Mouse (Mus musculus): ENCODE data around the gene Gmeb1. TPM values are rescaled to one million over a fixed set of nuclear protein-coding genes. Genes with fewer than 3 reads are reported as not detected.
"Not testable (repeated sequence)": the region's sequence is repeated elsewhere in the genome, so short reads cannot be mapped to it uniquely, and the experiment has no call there.

The Gmeb1 gene
- polyA plus RNA-seq, 1 experiment from 2014 or later, result 47.1 TPM

GRCm38 (mm10) chr4:132299849-132300248 lies 38.4 kb upstream of the Gmeb1 start:
- Histone ChIP-seq H3K4me3 (no peak overlapping the region), H3K9ac (no peak overlapping the region), H3K4me1 (replicated peaks) (peaks cover 5% of the 10 kb centered on the region; the same call in 1 of the 2 replicates), H3K27me3 (no peaks in the 10 kb centered on the region), H3K36me3 (0 out of 2 replicates have a peak, but pooled peaks cover 5% of the 10 kb centered on the region), H3K4me2 (no peak overlapping the region), H3K27ac (no peak overlapping the region), H3K9me3 (no peaks in the 10 kb centered on the region)
- ATAC-seq (ENCODE audit: low FRiP score), result no peak
- 97% methylated on average over 1 of the region's 1 CpGs for WGBS

DNA sequence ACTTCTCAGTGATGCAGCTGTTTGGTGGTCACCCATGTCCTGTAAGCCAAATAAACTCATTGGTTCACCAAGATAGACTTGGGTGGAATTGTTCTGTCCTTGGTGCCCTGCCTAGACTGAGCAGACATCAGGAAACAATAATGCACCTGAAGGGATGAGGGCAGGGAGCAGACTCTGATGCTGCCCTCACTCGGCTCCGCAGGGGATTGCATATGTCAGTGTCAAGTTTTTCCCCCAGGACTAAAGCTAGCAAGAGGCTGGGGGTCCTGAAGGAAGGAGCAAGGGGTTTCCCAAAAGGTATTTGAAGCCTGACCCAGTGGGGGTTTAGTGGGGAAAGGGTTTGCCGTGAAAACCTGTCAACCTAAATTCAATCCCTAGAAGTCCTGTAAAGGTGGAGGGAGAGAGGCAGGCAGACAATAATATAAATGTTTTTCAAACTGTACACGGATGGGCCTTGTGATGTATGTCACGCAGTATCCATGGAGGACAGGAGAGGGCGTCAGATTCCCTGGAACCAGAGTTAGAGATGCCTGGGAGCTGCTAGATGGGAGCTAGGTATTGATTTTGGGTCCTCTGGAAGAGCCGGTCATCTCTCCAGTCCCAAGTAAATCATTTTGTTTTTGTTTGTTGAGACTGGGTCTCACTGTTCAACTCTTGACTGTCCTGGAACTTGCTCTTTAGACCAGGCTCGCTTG lies 34.4 kb upstream of the Gmeb1 start:
- H3K36me3 ChIP-seq, result peaks cover 38% of the 10 kb centered on the region
- H3K27ac ChIP-seq, result no peak overlapping the region
- H3K9me3 ChIP-seq, result no peaks in the 10 kb centered on the region
- no peaks in the 10 kb centered on the region for H3K4me1 ChIP-seq (replicated peaks)
- no peaks in the 10 kb centered on the region for H3K27me3 ChIP-seq
- no peak for ATAC-seq (ENCODE audit: low FRiP score)
- H3K4me3 ChIP-seq, result no peak overlapping the region
- 45% methylated on average over 8 of the region's 8 CpGs for WGBS
- H3K9ac ChIP-seq, result no peak overlapping the region; the same call in 1 of the 2 replicates
- no peak overlapping the region for H3K4me2 ChIP-seq

GRCm38 (mm10) chr4:132293682-132294240 lies 32.4 kb upstream of the Gmeb1 start:
- 0 out of 2 replicates have a peak overlapping the region, but pooled peaks have one; percentile 29 for H3K9ac ChIP-seq
- peaks cover 53% of the 10 kb centered on the region for H3K36me3 ChIP-seq
- no peak overlapping the region for H3K4me3 ChIP-seq
- H3K27me3 ChIP-seq, result no peaks in the 10 kb centered on the region
- no peak overlapping the region for H3K4me2 ChIP-seq
- H3K27ac ChIP-seq, result no peak overlapping the region
- no peaks in the 10 kb centered on the region for H3K4me1 ChIP-seq (replicated peaks)
- ATAC-seq (ENCODE audit: low FRiP score), result no peak
- H3K9me3 ChIP-seq, result no peaks in the 10 kb centered on the region
- 87% methylated on average over 7 of the region's 7 CpGs for WGBS

DNA sequence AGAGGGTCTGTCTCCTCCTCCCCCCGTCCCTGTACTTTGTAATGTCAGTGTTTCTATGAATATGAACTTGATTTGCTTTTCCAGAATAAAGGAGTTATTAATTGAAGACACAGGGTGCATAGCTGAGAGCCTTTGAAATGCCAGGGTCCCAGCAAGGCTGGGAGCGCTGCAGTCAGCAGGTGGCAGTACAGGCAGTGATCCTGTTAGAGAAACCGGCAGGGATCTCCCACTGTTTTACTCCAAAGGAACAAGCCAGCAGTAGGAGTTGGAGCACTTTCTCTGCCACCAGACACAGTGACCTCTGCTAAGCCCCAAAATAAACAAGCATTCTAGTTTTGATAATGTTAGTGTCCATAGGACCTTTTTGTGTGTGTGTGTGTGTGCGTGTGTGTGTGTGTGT lies 31.6 kb upstream of the Gmeb1 start:
- no peaks in the 10 kb centered on the region for H3K27me3 ChIP-seq
- no peaks in the 10 kb centered on the region for H3K9me3 ChIP-seq
- H3K4me2 ChIP-seq, result no peak overlapping the region
- no peak overlapping the region for H3K27ac ChIP-seq
- H3K4me1 ChIP-seq (replicated peaks), result no peaks in the 10 kb centered on the region
- H3K4me3 ChIP-seq, result no peak overlapping the region
- no peak for ATAC-seq (ENCODE audit: low FRiP score)
- H3K9ac ChIP-seq, result no peak overlapping the region
- H3K36me3 ChIP-seq, result peaks cover 53% of the 10 kb centered on the region
- 43% methylated on average over 4 of the region's 4 CpGs for WGBS

DNA sequence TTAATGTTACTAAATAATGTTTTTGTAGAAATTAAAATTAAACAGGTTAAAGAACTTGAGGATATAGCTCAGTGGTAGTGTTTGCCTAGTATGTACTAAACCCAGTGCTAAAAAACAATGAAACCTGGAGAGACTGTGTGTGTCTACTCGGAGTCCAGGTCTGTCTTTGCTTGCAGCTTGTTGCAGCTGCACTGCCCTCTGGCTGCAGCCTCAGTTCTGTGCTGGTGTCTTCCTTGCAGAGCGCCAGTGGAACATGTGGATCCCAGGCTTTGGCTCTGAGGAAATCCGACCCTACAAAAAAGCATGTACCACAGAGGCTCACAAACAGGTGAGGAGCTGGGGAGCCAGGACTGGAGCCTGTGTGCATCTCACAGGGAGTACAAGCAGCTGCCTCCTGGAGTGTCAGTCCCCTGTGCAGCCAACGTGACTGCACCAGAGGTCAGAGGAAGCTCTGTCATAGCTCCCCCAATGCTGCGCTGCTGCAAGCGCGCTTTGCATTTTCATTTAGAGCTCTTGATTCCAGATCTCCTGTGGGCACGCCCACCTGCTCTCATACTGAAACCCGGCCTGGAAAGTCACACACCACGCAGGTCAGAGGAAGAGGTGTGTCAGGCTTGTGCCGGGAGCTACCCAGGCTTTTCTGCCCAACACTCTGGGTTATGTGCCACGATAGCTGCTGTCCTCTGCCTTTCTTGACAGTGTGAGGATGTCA lies 30.4 kb upstream of the Gmeb1 start:
- Histone ChIP-seq H3K4me1 (replicated peaks) (no peaks in the 10 kb centered on the region), H3K9ac (no peak overlapping the region), H3K27me3 (no peaks in the 10 kb centered on the region), H3K4me2 (no peak overlapping the region), H3K9me3 (no peaks in the 10 kb centered on the region), H3K4me3 (no peak overlapping the region), H3K36me3 (peaks cover 59% of the 10 kb centered on the region), H3K27ac (no peak overlapping the region)
- no peak for ATAC-seq (ENCODE audit: low FRiP score)
- WGBS, result 86% methylated on average over 12 of the region's 12 CpGs

DNA sequence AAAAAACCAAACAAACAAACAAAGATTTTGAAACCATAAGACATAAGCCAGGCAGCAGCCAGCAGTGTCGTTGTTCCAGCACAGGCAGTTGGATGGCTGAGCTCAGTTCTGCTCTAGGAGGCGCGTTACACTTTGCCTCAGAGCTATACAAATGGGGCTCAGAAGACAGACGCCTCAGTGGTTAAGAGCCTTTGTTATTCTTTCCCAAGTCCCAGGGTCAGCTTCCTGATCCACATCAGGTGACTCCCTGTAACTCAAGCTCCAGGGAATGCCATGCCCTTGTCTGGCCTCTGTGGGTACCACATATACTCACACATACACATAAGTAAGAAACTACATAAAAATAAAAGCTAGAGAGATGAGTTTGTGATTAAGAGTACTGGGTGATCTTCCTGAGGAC lies 29.7 kb upstream of the Gmeb1 start:
- Histone ChIP-seq H3K4me3 (no peak overlapping the region), H3K4me1 (replicated peaks) (no peaks in the 10 kb centered on the region), H3K27ac (no peak overlapping the region), H3K4me2 (no peak overlapping the region), H3K27me3 (no peaks in the 10 kb centered on the region), H3K9me3 (no peaks in the 10 kb centered on the region), H3K9ac (no peak overlapping the region), H3K36me3 (peaks cover 65% of the 10 kb centered on the region)
- 91% methylated on average over 4 of the region's 4 CpGs for WGBS
- ATAC-seq (ENCODE audit: low FRiP score), result no peak

GRCm38 (mm10) chr4:132288840-132289239 lies 27.4 kb upstream of the Gmeb1 start:
- not testable (repeated sequence) for ATAC-seq (ENCODE audit: low FRiP score); H3K4me1 ChIP-seq (replicated peaks); H3K9ac ChIP-seq; H3K27ac ChIP-seq; H3K4me3 ChIP-seq; H3K9me3 ChIP-seq; H3K4me2 ChIP-seq; H3K27me3 ChIP-seq
- whole genome bisulfite sequencing, result 85% methylated on average over 2 of the region's 5 CpGs
- H3K36me3 ChIP-seq, result peaks cover 72% of the 10 kb centered on the region

DNA sequence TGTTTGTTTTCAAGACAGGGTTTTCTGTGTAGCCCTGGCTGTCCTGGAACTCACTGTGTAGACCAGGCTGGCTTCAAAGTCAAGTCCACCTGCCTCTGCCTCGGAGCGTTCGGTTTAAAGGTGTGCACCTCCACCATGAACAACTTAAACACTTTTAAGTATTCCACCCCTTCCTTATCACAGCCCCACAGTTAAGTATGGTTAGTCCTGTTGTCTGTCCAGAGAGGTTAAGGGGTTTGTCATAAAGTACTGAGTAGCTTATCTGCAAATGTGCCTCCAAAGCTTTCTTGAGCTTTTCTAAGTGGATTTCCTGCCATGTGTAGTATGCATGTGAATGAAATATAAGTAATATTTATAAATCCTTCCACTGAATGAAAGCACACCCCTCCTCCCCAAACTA lies 14.5 kb upstream of the Gmeb1 start:
- H3K36me3 ChIP-seq, result peaks cover 7% of the 10 kb centered on the region
- peak overlapping the region; percentile 23; the same call in 1 of the 2 replicates for H3K4me2 ChIP-seq
- H3K9ac ChIP-seq, result peak overlapping the region; percentile 53; the same call in 1 of the 2 replicates
- no peak for ATAC-seq (ENCODE audit: low FRiP score)
- no peaks in the 10 kb centered on the region for H3K27me3 ChIP-seq
- H3K27ac ChIP-seq, result no peak overlapping the region
- H3K4me3 ChIP-seq, result no peak overlapping the region
- peaks cover 24% of the 10 kb centered on the region for H3K4me1 ChIP-seq (replicated peaks)
- no peaks in the 10 kb centered on the region for H3K9me3 ChIP-seq
- WGBS, result 87% methylated on average over 3 of the region's 3 CpGs

DNA sequence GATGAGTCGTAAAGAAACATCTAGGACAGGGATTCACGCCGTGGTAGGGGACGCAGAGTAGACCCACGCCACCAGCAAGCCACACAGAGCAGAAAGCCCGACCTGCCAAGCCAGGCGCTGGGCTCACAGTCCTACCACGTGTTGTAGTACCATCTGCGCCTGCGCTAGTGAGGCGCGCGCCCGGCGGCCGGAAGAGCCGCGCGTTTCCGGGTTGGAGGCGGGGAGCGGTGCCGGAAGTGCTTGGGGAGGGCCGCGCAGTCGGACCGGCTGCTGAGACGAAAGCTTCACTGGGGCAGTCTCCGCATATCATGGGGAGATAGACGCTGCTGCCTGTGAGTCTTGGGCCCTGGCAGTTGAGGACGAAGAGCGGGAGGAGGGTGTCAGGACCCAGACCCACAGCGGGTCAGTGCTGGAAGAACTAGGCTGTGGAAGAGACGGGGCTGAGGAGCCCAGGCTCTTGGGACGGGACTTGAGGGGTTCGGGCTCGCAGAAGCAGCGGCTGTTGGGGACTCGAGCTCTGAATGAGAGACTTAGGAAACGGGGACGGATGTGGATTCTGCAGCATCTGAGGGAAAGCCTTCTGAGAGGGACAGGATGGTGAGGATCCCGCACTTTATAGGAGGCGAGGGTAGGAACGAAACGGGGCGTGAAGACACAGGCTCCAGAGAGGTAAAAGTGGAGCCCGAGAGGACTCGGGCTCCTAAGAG lies 12.9 kb upstream of the Gmeb1 start, which contains the start of gene Taf12:
Taf12 (plus strand) TSS at position 220 of the 707 bp plus-strand sequence.
- Histone ChIP-seq H3K4me1 (replicated peaks) (peaks cover 28% of the 10 kb centered on the region), H3K4me3 (peak within 1 kb of the TSS; percentile 84), H3K27ac (peak within 1 kb of the TSS; percentile 94), H3K9me3 (no peaks in the 10 kb centered on the region), H3K27me3 (no peaks in the 10 kb centered on the region), H3K36me3 (peaks cover 3% of the 10 kb centered on the region; the same call in 1 of the 2 replicates), H3K9ac (peak within 1 kb of the TSS; percentile 92), H3K4me2 (peak within 1 kb of the TSS; percentile 92)
- peak; percentile 90 for ATAC-seq (ENCODE audit: low FRiP score)
- under 1% methylated on average over 48 of the region's 48 CpGs for whole genome bisulfite sequencing

DNA sequence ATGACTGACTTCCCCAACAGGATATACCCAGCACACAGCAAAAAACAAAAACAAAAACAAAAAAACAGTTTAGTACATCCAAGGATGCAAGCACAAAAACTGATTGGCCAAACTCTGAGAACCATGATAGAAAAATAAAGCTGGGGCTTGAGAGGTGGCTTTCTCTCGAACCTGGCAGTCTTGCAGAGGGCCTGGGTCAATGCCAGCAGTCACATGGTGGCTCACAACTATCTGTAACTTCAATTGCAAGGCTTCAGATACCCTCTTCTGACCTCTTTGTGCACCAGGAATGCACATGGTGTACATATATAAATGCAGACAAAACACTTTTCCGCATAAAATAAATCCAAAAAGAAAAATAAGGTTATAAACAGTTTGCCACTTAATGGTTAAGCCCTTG lies 11.8 kb upstream of the Gmeb1 start:
- H3K9ac ChIP-seq, result peak overlapping the region; percentile 92
- H3K9me3 ChIP-seq, result no peaks in the 10 kb centered on the region
- peak overlapping the region; percentile 84 for H3K4me3 ChIP-seq
- peaks cover 28% of the 10 kb centered on the region for H3K4me1 ChIP-seq (replicated peaks)
- peak overlapping the region; percentile 92 for H3K4me2 ChIP-seq
- H3K27me3 ChIP-seq, result no peaks in the 10 kb centered on the region
- WGBS, result 66% methylated on average over 2 of the region's 2 CpGs
- H3K36me3 ChIP-seq, result peaks cover 3% of the 10 kb centered on the region; the same call in 1 of the 2 replicates
- no peak for ATAC-seq (ENCODE audit: low FRiP score)
- no peak overlapping the region for H3K27ac ChIP-seq

DNA sequence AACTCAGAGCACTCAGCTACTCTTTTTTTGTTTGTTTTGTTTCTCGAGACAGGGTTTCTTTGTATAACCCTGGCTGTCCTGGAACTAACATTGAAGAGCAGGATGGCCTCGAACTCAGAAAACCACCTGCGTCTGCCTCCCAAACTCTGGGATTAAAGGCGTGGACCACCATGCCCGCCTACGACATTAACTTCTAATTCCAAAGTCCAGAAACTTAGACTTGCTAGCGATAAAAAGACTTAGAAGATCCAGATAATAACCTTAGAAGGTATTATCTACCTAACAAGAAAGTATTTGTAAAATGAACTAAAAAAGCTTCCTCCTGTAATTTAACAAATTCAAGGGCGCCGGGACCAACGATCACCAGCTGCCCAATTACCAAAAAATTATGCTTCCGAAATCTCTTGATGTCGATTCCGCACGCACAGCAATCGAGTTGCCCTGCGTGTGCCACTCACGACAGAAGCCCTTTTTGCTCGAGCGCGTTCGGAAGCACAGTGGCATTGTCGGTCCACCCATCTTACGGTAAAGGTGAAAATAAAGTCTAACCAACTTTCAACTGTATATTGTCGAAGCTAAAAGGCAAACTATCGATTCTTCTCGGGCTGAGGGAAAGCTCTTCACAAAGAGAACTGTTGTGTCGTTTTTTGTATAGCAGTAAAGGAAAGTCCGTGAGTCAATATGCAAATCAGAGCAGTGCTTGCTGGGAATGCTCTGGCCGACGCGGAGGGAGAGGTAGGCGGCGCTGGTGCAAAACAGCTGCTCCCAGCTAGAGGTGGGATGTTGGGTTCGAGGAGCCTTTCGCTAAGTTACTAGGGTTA lies 8.5 kb upstream of the Gmeb1 start:
- Histone ChIP-seq H3K4me1 (replicated peaks) (peaks cover 17% of the 10 kb centered on the region), H3K27me3 (no peaks in the 10 kb centered on the region), H3K36me3 (no peaks in the 10 kb centered on the region), H3K27ac (peak overlapping the region; percentile 94), H3K9me3 (no peaks in the 10 kb centered on the region), H3K9ac (peak overlapping the region; percentile 69), H3K4me2 (peak overlapping the region; percentile 53), H3K4me3 (peak overlapping the region; percentile 28)
- peak; percentile 77 for ATAC-seq (ENCODE audit: low FRiP score)
- under 1% methylated on average over 35 of the region's 35 CpGs for WGBS

Data from hindbrain, embryonic 13.5 days (tissue).